Comparison of ENCODE assay signal across 8 mouse cellular contexts in genomic region chr19:36818141-36818885, GRCm38 (mm10). TPM values are rescaled to one million over a fixed set of nuclear protein-coding genes. Genes with fewer than 3 reads are reported as not detected.
DNase-seq lines count a peak whose midpoint lies in the region; ATAC-seq and TF ChIP-seq lines count a peak whose summit lies in the region.

No protein-coding gene starts in this region.

- peak overlapping the region; percentile 32 for H3K4me3 ChIP-seq in forebrain, embryonic 15.5 days
- H3K4me3 ChIP-seq in hindbrain, postnatal 0 days (ENCODE audit: low read length), result peak overlapping the region; percentile 35
- peak overlapping the region; percentile 36 for H3K4me3 ChIP-seq in lung, postnatal 0 days (ENCODE audit: low read depth, low read length)
- H3K4me3 ChIP-seq in stomach, postnatal 0 days (ENCODE audit: low read depth, low read length), result peak overlapping the region; percentile 39

- no peak for TF ChIP-seq CTCF in hindbrain, postnatal 0 days (IDR thresholded peaks at IDR 0.05; ENCODE audit: low read depth)
- no peak for TF ChIP-seq CTCF in lung, postnatal 0 days (IDR thresholded peaks at IDR 0.05)
- TF ChIP-seq CTCF in stomach, postnatal 0 days (IDR thresholded peaks at IDR 0.05; ENCODE audit: low read depth), result no peak

- H3K27ac ChIP-seq in forebrain, embryonic 15.5 days (replicated peaks), result no peak overlapping the region
- 0 out of 2 replicates have a peak overlapping the region, but pooled peaks have one; percentile 9 for H3K27ac ChIP-seq in hindbrain, postnatal 0 days
- peak overlapping the region; percentile 60 for H3K27ac ChIP-seq in lung, postnatal 0 days (ENCODE audit: low read length)
- 0 out of 2 replicates have a peak overlapping the region, but pooled peaks have one; percentile 24 for H3K27ac ChIP-seq in stomach, postnatal 0 days (replicated peaks)

- no peaks in the 10 kb centered on the region for H3K9me3 ChIP-seq in forebrain, embryonic 15.5 days
- no peaks in the 10 kb centered on the region for H3K9me3 ChIP-seq in hindbrain, postnatal 0 days (ENCODE audit: low read length)
- H3K9me3 ChIP-seq in lung, postnatal 0 days (ENCODE audit: low read length), result no peaks in the 10 kb centered on the region
- no peaks in the 10 kb centered on the region for H3K9me3 ChIP-seq in stomach, postnatal 0 days (ENCODE audit: control insufficient read depth, low read length)

- peak overlapping the region; percentile 29 for H3K9ac ChIP-seq in forebrain, embryonic 15.5 days (replicated peaks)
- H3K9ac ChIP-seq in hindbrain, postnatal 0 days (replicated peaks; ENCODE audit: low read length), result peak overlapping the region; percentile 39
- H3K9ac ChIP-seq in lung, postnatal 0 days (replicated peaks; ENCODE audit: low read depth), result peak overlapping the region; percentile 27; the same call in 1 of the 2 replicates
- peak overlapping the region; percentile 55 for H3K9ac ChIP-seq in stomach, postnatal 0 days (ENCODE audit: low read length)

- WGBS in forebrain, embryonic 15.5 days, result 5% methylated on average over 22 of the region's 22 CpGs
- WGBS in hindbrain, postnatal 0 days, result 4% methylated on average over 22 of the region's 22 CpGs
- 12% methylated on average over 22 of the region's 22 CpGs for WGBS in lung, postnatal 0 days
- 9% methylated on average over 22 of the region's 22 CpGs for WGBS in stomach, postnatal 0 days

- peak; percentile 37 for DNase-seq in CD4-positive, CD25-positive, alpha-beta regulatory T cell, adult 2 months (ENCODE audit: low read depth, low spot score)
- DNase-seq in MN1 (ENCODE audit: low spot score), result peak; percentile 45
- DNase-seq in hindbrain, postnatal 0 days (ENCODE audit: low spot score), result peak; percentile 55
- DNase-seq in lung, postnatal 0 days (ENCODE audit: low spot score), result peak; percentile 57
- DNase-seq in stomach, postnatal 0 days (ENCODE audit: low spot score), result peak; percentile 47
- DNase-seq in right cerebral cortex, postnatal 14 days, result no peak

- peaks cover 10% of the 10 kb centered on the region for H3K4me1 ChIP-seq in forebrain, embryonic 15.5 days
- no peaks in the 10 kb centered on the region for H3K4me1 ChIP-seq in hindbrain, postnatal 0 days (ENCODE audit: insufficient read depth, low read length)
- H3K4me1 ChIP-seq in lung, postnatal 0 days (ENCODE audit: insufficient read depth, low read depth, low read length), result no peaks in the 10 kb centered on the region; the same call in 1 of the 2 replicates
- H3K4me1 ChIP-seq in stomach, postnatal 0 days (replicated peaks; ENCODE audit: control insufficient read depth, insufficient read depth), result no peaks in the 10 kb centered on the region

- no peak for ATAC-seq in CD4-positive, CD25-positive, alpha-beta regulatory T cell, adult 4 months
- ATAC-seq in forebrain, embryonic 15.5 days (replicated peaks), result peak; percentile 49
- peak; percentile 71 for ATAC-seq in hindbrain, postnatal 0 days
- ATAC-seq in lung, postnatal 0 days, result peak; percentile 42
- ATAC-seq in stomach, postnatal 0 days (ENCODE audit: low FRiP score, low TSS enrichment), result peak; percentile 36; the same call in 1 of the 2 replicates

- no peaks in the 10 kb centered on the region for H3K36me3 ChIP-seq in forebrain, embryonic 15.5 days
- H3K36me3 ChIP-seq in hindbrain, postnatal 0 days (ENCODE audit: insufficient read depth, low read length), result no peaks in the 10 kb centered on the region
- no peaks in the 10 kb centered on the region for H3K36me3 ChIP-seq in lung, postnatal 0 days (ENCODE audit: insufficient read depth, low read length)
- H3K36me3 ChIP-seq in stomach, postnatal 0 days (ENCODE audit: control insufficient read depth, insufficient read depth, low read length), result no peaks in the 10 kb centered on the region

- TF ChIP-seq EP300 in lung, postnatal 0 days (IDR thresholded peaks at IDR 0.05), result no peak
- TF ChIP-seq EP300 in stomach, postnatal 0 days (optimal IDR thresholded peaks at IDR 0.05), result no peak

- 0 out of 2 replicates have a peak, but pooled peaks cover 5% of the 10 kb centered on the region for H3K27me3 ChIP-seq in forebrain, embryonic 15.5 days
- H3K27me3 ChIP-seq in hindbrain, postnatal 0 days (ENCODE audit: insufficient read depth, low read length), result no peaks in the 10 kb centered on the region
- H3K27me3 ChIP-seq in lung, postnatal 0 days (replicated peaks; ENCODE audit: insufficient read depth, low read length), result no peaks in the 10 kb centered on the region
- no peaks in the 10 kb centered on the region for H3K27me3 ChIP-seq in stomach, postnatal 0 days (ENCODE audit: control insufficient read depth, insufficient read depth, low read length)

- H3K4me2 ChIP-seq in forebrain, embryonic 15.5 days (replicated peaks), result peak overlapping the region; percentile 46
- H3K4me2 ChIP-seq in hindbrain, postnatal 0 days (ENCODE audit: low read depth, low read length), result peak overlapping the region; percentile 65
- peak overlapping the region; percentile 66 for H3K4me2 ChIP-seq in lung, postnatal 0 days (replicated peaks; ENCODE audit: low read depth, low read length)
- H3K4me2 ChIP-seq in stomach, postnatal 0 days (replicated peaks; ENCODE audit: low read depth), result peak overlapping the region; percentile 64

RNA-seq across cellular contexts. Expression of gene Tnks2, which starts 15.7 kb away (rescaled TPM):
- polyA plus RNA-seq in CD4-positive, CD25-positive, alpha-beta regulatory T cell, adult 4 months (2017; shearing (Covaris generic)), result 10 to 100 TPM; 23.5 to 34.1 TPM
- polyA plus RNA-seq in forebrain, embryonic 15.5 days (2015; fragmentation: Nextera tagmentation; extraction: Ambion mirVana), result 43.0 TPM in 2 replicates
- 128 and 138 TPM in 2 replicates for total RNA-seq in hindbrain, postnatal 0 days (2014; rRNA removed)
- 26.1 and 28.7 TPM in 2 replicates for polyA plus RNA-seq in hindbrain, postnatal 0 days (2015; fragmentation: Nextera tagmentation; extraction: Ambion mirVana)
- 25.4 and 28.7 TPM in 2 replicates for polyA plus RNA-seq in lung, postnatal 0 days (2015; fragmentation: Nextera tagmentation; extraction: Ambion mirVana)
- polyA plus RNA-seq in stomach, postnatal 0 days (2015; fragmentation: Nextera tagmentation; extraction: Ambion mirVana), result 13.9 and 15.8 TPM in 2 replicates
